Mouse (Mus musculus): ENCODE data around the gene Rhot2.

GRCm38 (mm10) chr17:25860229-25860628 is 15.6 kb upstream of the Rhot2 start:
- TF ChIP-seq MYC (IDR thresholded peaks at IDR 0.05; ENCODE audit: low read depth, low read length) (no peak), CTCF (conservative IDR thresholded peaks at IDR 0.05 in 1 of 2, IDR thresholded peaks at IDR 0.05 in 1 of 2; ENCODE audit: low read depth in 2 of 2, low read length in 2 of 2) (no peak)
